Mouse (Mus musculus) small intestine, adult 2 months (tissue): ENCODE results near the gene Rhbdl1. TPM values are rescaled to one million over a fixed set of nuclear protein-coding genes. Genes with fewer than 3 reads are reported as not detected.

Experiments
- H3K27ac ChIP-seq: fragments of 200-500 bp; 2 replicates; pipeline ENCODE4 v1.5.1; 2012; ENCODE audit warnings: low read depth, low read length, control low read depth, inconsistent platforms; ENCODE audit not compliant: insufficient read depth
- H3K27me3 ChIP-seq: fragments of 200-500 bp; 2 replicates; pipeline ENCODE4 v1.6.1; 2012; ENCODE audit warnings: mild to moderate bottlenecking, moderate library complexity, low read length, inconsistent platforms; ENCODE audit not compliant: control insufficient read depth, insufficient read depth
- H3K36me3 ChIP-seq: fragments of 200-500 bp; 2 replicates; pipeline ENCODE4 v1.6.1; 2012; ENCODE audit warnings: mild to moderate bottlenecking, low read length, control low read depth, inconsistent platforms; ENCODE audit not compliant: control insufficient read depth, insufficient read depth
- H3K4me1 ChIP-seq: fragments of 200-500 bp; 2 replicates; pipeline ENCODE4 v1.6.1; 2012; ENCODE audit warnings: low read length, inconsistent platforms, mixed read lengths; ENCODE audit not compliant: control insufficient read depth, insufficient read depth, insufficient read length
- H3K4me3 ChIP-seq: fragments of 200-500 bp; 2 replicates; pipeline ENCODE4 v1.5.1; 2012; ENCODE audit warnings: low read depth, mild to moderate bottlenecking, control low read depth, inconsistent platforms, low read length, moderate library complexity
- CTCF ChIP-seq: fragments of 200-500 bp; IDR thresholded peaks from 2 replicates; pipeline ENCODE4 v1.5.1; 2012; ENCODE audit warnings: low read depth, mild to moderate bottlenecking, control low read depth, inconsistent platforms, low read length, moderate library complexity, mixed read lengths; ENCODE audit not compliant: insufficient replicate concordance, insufficient read length; ENCODE audit errors: extremely low read depth
- POLR2A ChIP-seq: fragments of 200-500 bp; IDR thresholded peaks from 2 replicates; pipeline ENCODE4 v1.6.1; 2012; ENCODE audit warnings: low read depth, mild to moderate bottlenecking, control low read depth, inconsistent platforms, low read length, moderate library complexity
- WGBS: fragments of 180-500 bp; shearing (Covaris S2); methylation state at CpG from one replicate; pipeline ENCODE4 v1.1.7; 2018; 5-methylcytosine and 5-hydroxymethylcytosine counted together
- polyA plus RNA-seq: library from polyadenylated mRNA; depleted of rRNA; stranded (reverse); fragments of >200 nt; gene quantifications from 2 replicates; pipeline ENCODE4 v1.2.3, GENCODE M21; 2012; rRNA removed

The Rhbdl1 gene
- polyA plus RNA-seq, 1 experiment = 10.6 TPM

- TF ChIP-seq POLR2A = no peak
- no peak for TF ChIP-seq CTCF
- H3K4me3 ChIP-seq = no peak overlapping the region
- 85% methylated on average over 13 of the region's 13 CpGs for WGBS
- H3K4me1 ChIP-seq = peaks cover 18% of the 10 kb centered on the region
- peaks cover 3% of the 10 kb centered on the region; the same call in 1 of the 2 replicates for H3K36me3 ChIP-seq
- no peaks in the 10 kb centered on the region for H3K27me3 ChIP-seq
- H3K27ac ChIP-seq = no peak overlapping the region
Observed at GRCm38 (mm10) chr17:25794197-25794596, 42.9 kb downstream of the Rhbdl1 start.

- Histone ChIP-seq H3K27ac (peak within 1 kb of the TSS; percentile 94), H3K36me3 (peaks cover 3% of the 10 kb centered on the region), H3K27me3 (no peaks in the 10 kb centered on the region), H3K4me1 (peaks cover 18% of the 10 kb centered on the region), H3K4me3 (peak within 1 kb of the TSS; percentile 91)
- WGBS = 0% methylated on average over 14 of the region's 14 CpGs
- TF ChIP-seq POLR2A (no peak), CTCF (peak; percentile 10; the same call in 1 of the 2 replicates)
Observed at GRCm38 (mm10) chr17:25792615-25793014, 44.5 kb downstream of the Rhbdl1 start, which contains the start of gene Fam173a. Gene Fam173a (minus strand): TSS chr17:25792901.

DNA sequence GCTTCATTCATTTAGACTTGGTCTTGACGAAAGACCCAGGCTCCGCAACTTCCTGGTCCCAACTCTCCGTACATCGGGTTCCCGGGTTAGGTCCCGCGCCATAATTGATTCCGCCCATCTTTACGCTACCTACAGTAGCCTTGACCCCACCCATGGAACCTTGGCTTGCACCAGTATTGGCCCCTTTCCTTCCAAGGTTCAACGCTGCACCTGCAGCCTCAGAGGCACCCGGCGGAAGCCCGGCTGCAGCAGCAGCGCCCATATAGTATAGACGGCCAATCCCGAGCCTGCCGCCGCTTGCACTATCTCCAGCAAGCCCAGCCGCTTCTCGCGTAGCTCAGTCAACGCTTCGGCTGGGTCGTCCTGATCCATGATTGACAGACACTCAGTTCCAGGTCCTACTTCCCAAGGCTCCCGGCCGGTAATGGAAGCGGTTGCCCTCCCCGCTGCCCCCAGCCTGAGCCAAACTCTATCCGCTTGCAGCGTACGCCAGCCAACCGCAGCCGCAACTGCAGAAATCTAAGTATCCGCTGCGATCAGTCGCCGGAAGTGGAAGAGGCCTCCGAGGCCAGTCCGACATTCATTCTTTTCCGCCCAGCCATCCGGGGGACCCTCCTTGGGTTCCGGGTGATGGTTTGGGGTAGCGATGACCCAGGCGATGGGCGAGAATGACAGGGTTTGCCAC is 45.1 kb downstream of the Rhbdl1 start:
- no peaks in the 10 kb centered on the region for H3K27me3 ChIP-seq
- WGBS = under 1% methylated on average over 45 of the region's 45 CpGs
- peaks cover 18% of the 10 kb centered on the region for H3K4me1 ChIP-seq
- H3K4me3 ChIP-seq = peak overlapping the region; percentile 91
- H3K36me3 ChIP-seq = peaks cover 3% of the 10 kb centered on the region
- peak overlapping the region; percentile 94 for H3K27ac ChIP-seq
- TF ChIP-seq POLR2A (peak; percentile 59; the same call in 1 of the 2 replicates), CTCF (no peak)

- no peaks in the 10 kb centered on the region for H3K27me3 ChIP-seq
- H3K27ac ChIP-seq = peak overlapping the region; percentile 94
- peak overlapping the region; percentile 91 for H3K4me3 ChIP-seq
- 14% methylated on average over 19 of the region's 19 CpGs for WGBS
- H3K4me1 ChIP-seq = peaks cover 16% of the 10 kb centered on the region
- TF ChIP-seq POLR2A (no peak), CTCF (no peak)
- H3K36me3 ChIP-seq = peaks cover 3% of the 10 kb centered on the region
Observed at GRCm38 (mm10) chr17:25791320-25791842, 45.7 kb downstream of the Rhbdl1 start.

- TF ChIP-seq CTCF (no peak), POLR2A (no peak)
- H3K36me3 ChIP-seq = peaks cover 7% of the 10 kb centered on the region
- no peaks in the 10 kb centered on the region for H3K27me3 ChIP-seq
- H3K4me3 ChIP-seq = no peak overlapping the region
- H3K4me1 ChIP-seq = peaks cover 8% of the 10 kb centered on the region
- 89% methylated on average over 9 of the region's 9 CpGs for WGBS
- no peak overlapping the region for H3K27ac ChIP-seq
Observed at GRCm38 (mm10) chr17:25786781-25787504, 50.2 kb downstream of the Rhbdl1 start.

DNA sequence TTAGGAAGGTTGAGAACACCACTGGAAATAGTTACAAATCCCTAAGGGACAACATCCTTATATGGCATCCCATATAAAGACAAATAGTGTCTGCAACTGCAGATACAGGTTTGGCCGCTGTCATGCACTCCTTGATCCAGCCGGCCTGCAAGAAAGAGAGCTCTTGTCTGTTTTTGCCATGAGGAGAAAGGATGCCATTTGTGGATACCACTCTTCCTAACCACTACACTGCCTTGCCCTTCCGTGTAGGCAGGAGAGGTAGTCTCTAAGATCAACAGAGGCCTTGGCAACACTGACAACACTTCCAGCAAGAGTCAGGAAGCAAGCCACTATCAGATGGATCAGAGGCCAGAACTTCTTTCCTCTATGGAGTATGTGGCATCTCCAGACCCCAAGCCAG is 50.8 kb downstream of the Rhbdl1 start, which contains the start of gene Ccdc78:
Ccdc78 (plus strand) TSS at position 301 of the 400 bp plus-strand sequence.
- TF ChIP-seq POLR2A = no peak
- no peak for TF ChIP-seq CTCF
- 76% methylated on average over 3 of the region's 3 CpGs for WGBS
- H3K4me1 ChIP-seq = peaks cover 5% of the 10 kb centered on the region
- H3K36me3 ChIP-seq = peaks cover 12% of the 10 kb centered on the region
- no peaks in the 10 kb centered on the region for H3K27me3 ChIP-seq
- peak within 1 kb of the TSS; percentile 67 for H3K4me3 ChIP-seq
- no peak within 1 kb of the TSS for H3K27ac ChIP-seq

DNA sequence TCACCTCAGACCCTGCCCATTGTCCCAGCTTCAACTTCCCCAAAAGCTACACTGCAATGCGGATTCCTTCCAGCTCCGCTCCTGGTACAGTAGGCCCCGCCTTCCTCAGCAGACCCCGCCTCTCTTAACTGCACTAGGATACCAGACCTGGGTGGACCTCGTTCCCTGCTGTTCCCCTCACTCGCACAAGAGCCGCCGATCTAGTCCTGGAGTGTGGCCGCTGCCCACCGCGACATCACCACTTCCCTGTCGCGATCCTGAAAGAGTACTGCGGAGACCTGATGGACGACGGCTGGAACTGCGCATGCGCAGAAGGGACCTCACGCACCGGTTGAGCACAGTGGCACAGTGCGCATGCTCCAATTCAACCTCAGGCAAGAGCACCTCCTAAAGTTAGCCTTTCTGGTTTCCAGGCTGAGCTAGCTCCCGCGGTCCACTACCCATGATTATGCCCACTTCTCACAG is 51.8 kb downstream of the Rhbdl1 start, which contains the start of gene Haghl:
Haghl (minus strand) TSS at position 393 of the 465 bp plus-strand sequence.
- Histone ChIP-seq H3K4me1 (peaks cover 3% of the 10 kb centered on the region; the same call in 1 of the 2 replicates), H3K27ac (no peak within 1 kb of the TSS), H3K36me3 (peaks cover 22% of the 10 kb centered on the region), H3K4me3 (peak within 1 kb of the TSS; percentile 67), H3K27me3 (no peaks in the 10 kb centered on the region)
- WGBS = under 1% methylated on average over 23 of the region's 23 CpGs
- TF ChIP-seq POLR2A = no peak
- TF ChIP-seq CTCF = no peak

Other genes starting within 250 kb of the Rhbdl1 start
- gene Gng13, start 120.1 kb downstream of the Rhbdl1 start, polyA plus RNA-seq = 0.20 and 0.30 TPM in 2 replicates
- gene Chtf18, start 109.9 kb downstream of the Rhbdl1 start, polyA plus RNA-seq = 7.3 and 15.2 TPM in 2 replicates
- gene Rpusd1, start 109.6 kb downstream of the Rhbdl1 start, polyA plus RNA-seq = 12.4 and 23.0 TPM in 2 replicates
- 0.16 and 0.20 TPM in 2 replicates for gene Mslnl, start 101.3 kb downstream of the Rhbdl1 start, polyA plus RNA-seq
- gene Msln, start 82.9 kb downstream of the Rhbdl1 start, polyA plus RNA-seq = 1.0 and 3.8 TPM in 2 replicates
- gene Narfl, start 63.5 kb downstream of the Rhbdl1 start, polyA plus RNA-seq = 14.9 and 19.3 TPM in 2 replicates
- gene Haghl, start 51.6 kb downstream of the Rhbdl1 start, polyA plus RNA-seq = 12.7 and 25.0 TPM in 2 replicates
- 0.06 TPM in 1 of 2 replicates, not detected in the other for gene Ccdc78, start 50.7 kb downstream of the Rhbdl1 start, polyA plus RNA-seq
- 70.7 and 135 TPM in 2 replicates for gene Fam173a, start 44.4 kb downstream of the Rhbdl1 start, polyA plus RNA-seq
- 0.48 TPM in 1 of 2 replicates, not detected in the other for gene AC134908.4, start 41.6 kb downstream of the Rhbdl1 start, polyA plus RNA-seq
- gene Metrn, start 40.2 kb downstream of the Rhbdl1 start, polyA plus RNA-seq = 28.2 and 31.9 TPM in 2 replicates
- gene Fbxl16, start 28.2 kb downstream of the Rhbdl1 start, polyA plus RNA-seq = 3.1 and 3.7 TPM in 2 replicates
- 18.2 and 40.0 TPM in 2 replicates for gene Wdr24, start 13.7 kb downstream of the Rhbdl1 start, polyA plus RNA-seq
- 30.2 and 47.3 TPM in 2 replicates for gene Jmjd8, start 8.4 kb downstream of the Rhbdl1 start, polyA plus RNA-seq
- 76.7 and 141 TPM in 2 replicates for gene Stub1, start 3.9 kb downstream of the Rhbdl1 start, polyA plus RNA-seq
- 28.3 and 55.5 TPM in 2 replicates for gene Gm20683, start 4.5 kb upstream of the Rhbdl1 start, polyA plus RNA-seq
- gene Rhot2, start 7.6 kb upstream of the Rhbdl1 start, polyA plus RNA-seq = 54.9 and 87.5 TPM in 2 replicates
- 8.3 and 13.3 TPM in 2 replicates for gene Wdr90, start 24.2 kb upstream of the Rhbdl1 start, polyA plus RNA-seq
- gene Mcrip2, start 31.5 kb upstream of the Rhbdl1 start, polyA plus RNA-seq = 84.8 and 111 TPM in 2 replicates
- 149 and 196 TPM in 2 replicates for gene Mettl26, start 37.8 kb upstream of the Rhbdl1 start, polyA plus RNA-seq
- 0.72 and 2.6 TPM in 2 replicates for gene Wfikkn1, start 43.6 kb upstream of the Rhbdl1 start, polyA plus RNA-seq
- gene Rab40c, start 82.4 kb upstream of the Rhbdl1 start, polyA plus RNA-seq = 20.7 and 43.4 TPM in 2 replicates
- 59.8 and 74.1 TPM in 2 replicates for gene Pigq, start 107.6 kb upstream of the Rhbdl1 start, polyA plus RNA-seq
- gene Nhlrc4, start 107.7 kb upstream of the Rhbdl1 start, polyA plus RNA-seq = 0.51 TPM in 1 of 2 replicates, not detected in the other
- 0.04 TPM in 1 of 2 replicates, not detected in the other for gene A930017K11Rik, start 115.3 kb upstream of the Rhbdl1 start, polyA plus RNA-seq
- gene Capn15, start 148.5 kb upstream of the Rhbdl1 start, polyA plus RNA-seq = 46.8 and 75.2 TPM in 2 replicates
- gene Rab11fip3, start 232.3 kb upstream of the Rhbdl1 start, polyA plus RNA-seq = 37.3 and 116 TPM in 2 replicates